Mouse (Mus musculus): ENCODE results near the gene Btbd9. TPM values are rescaled to one million over a fixed set of nuclear protein-coding genes. Genes with fewer than 3 reads are reported as not detected.

Gene Btbd9
- polyA plus RNA-seq, 1 experiment from 2014 or later, result 40.9 TPM

GRCm38 (mm10) chr17:30199374-30200247, 376.7 kb downstream of the Btbd9 start:
- Histone ChIP-seq H3K36me3 (ENCODE audit: control insufficient read depth, insufficient read depth, low read length) (peaks cover 5% of the 10 kb centered on the region; the same call in 1 of the 2 replicates), H3K4me2 (ENCODE audit: low read length) (no peak overlapping the region; the same call in 1 of the 2 replicates), H3K4me1 (ENCODE audit: control insufficient read depth in 2 of 2, insufficient read depth in 2 of 2, low read length in 2 of 2) (peaks cover 82 to 98% of the 10 kb centered on the region in 2 experiments), H3K27ac (replicated peaks in 1 of 2; ENCODE audit: control insufficient read depth in 1 of 2, insufficient read depth in 1 of 2, low read depth in 2 of 2, low read length in 2 of 2) (peak overlapping the region; percentile 51 to 85), H3K9ac (ENCODE audit: low read length) (peak overlapping the region; percentile 44), H3K4me3 (ENCODE audit: control insufficient read depth in 1 of 2, insufficient read depth in 1 of 2, low read depth in 1 of 2, low read length in 2 of 2) (no peak overlapping the region), H3K27me3 (ENCODE audit: control insufficient read depth, insufficient read depth, low read length) (no peaks in the 10 kb centered on the region), H3K9me3 (ENCODE audit: control insufficient read depth, low read length) (no peaks in the 10 kb centered on the region)
- no peak for ATAC-seq (ENCODE audit: insufficient number of reproducible peaks, insufficient read depth, low FRiP score, low read depth)
- WGBS, result 38% methylated on average over 13 of the region's 13 CpGs

- no peaks in the 10 kb centered on the region for H3K9me3 ChIP-seq (ENCODE audit: control insufficient read depth, low read length)
- peaks cover 75 to 98% of the 10 kb centered on the region in 2 experiments for H3K4me1 ChIP-seq (ENCODE audit: control insufficient read depth in 2 of 2, insufficient read depth in 2 of 2, low read length in 2 of 2)
- no peak overlapping the region for H3K4me3 ChIP-seq (ENCODE audit: control insufficient read depth in 1 of 2, insufficient read depth in 1 of 2, low read depth in 1 of 2, low read length in 2 of 2)
- ATAC-seq (ENCODE audit: insufficient number of reproducible peaks, insufficient read depth, low FRiP score, low read depth), result peak; percentile 28; the same call in 1 of the 2 replicates
- H3K9ac ChIP-seq (ENCODE audit: low read length), result no peak overlapping the region; the same call in none of the 2 replicates
- H3K27ac ChIP-seq (replicated peaks in 1 of 2; ENCODE audit: control insufficient read depth in 1 of 2, insufficient read depth in 1 of 2, low read depth in 2 of 2, low read length in 2 of 2), result peak overlapping the region; percentile 51 to 85
- peak overlapping the region; percentile 29 for H3K4me2 ChIP-seq (ENCODE audit: low read length)
- 12% methylated on average over 10 of the region's 10 CpGs for WGBS
- H3K36me3 ChIP-seq (ENCODE audit: control insufficient read depth, insufficient read depth, low read length), result peaks cover 6% of the 10 kb centered on the region; the same call in 1 of the 2 replicates
- no peaks in the 10 kb centered on the region for H3K27me3 ChIP-seq (ENCODE audit: control insufficient read depth, insufficient read depth, low read length)
Observed at GRCm38 (mm10) chr17:30198422-30198821, 377.9 kb downstream of the Btbd9 start.

- Histone ChIP-seq H3K9me3 (ENCODE audit: control insufficient read depth, low read length) (no peaks in the 10 kb centered on the region), H3K4me1 (ENCODE audit: control insufficient read depth in 2 of 2, insufficient read depth in 2 of 2, low read length in 2 of 2) (peaks cover 74 to 97% of the 10 kb centered on the region in 2 experiments), H3K36me3 (ENCODE audit: control insufficient read depth, insufficient read depth, low read length) (peaks cover 13% of the 10 kb centered on the region), H3K27ac (replicated peaks in 1 of 2; ENCODE audit: control insufficient read depth in 1 of 2, insufficient read depth in 1 of 2, low read depth in 2 of 2, low read length in 2 of 2) (peak overlapping the region; percentile 85 to 94), H3K4me3 (ENCODE audit: control insufficient read depth in 1 of 2, insufficient read depth in 1 of 2, low read depth in 1 of 2, low read length in 2 of 2) (no peak overlapping the region), H3K27me3 (ENCODE audit: control insufficient read depth, insufficient read depth, low read length) (no peaks in the 10 kb centered on the region), H3K4me2 (ENCODE audit: low read length) (peak overlapping the region; percentile 36), H3K9ac (ENCODE audit: low read length) (peak overlapping the region; percentile 25)
- no peak for ATAC-seq (ENCODE audit: insufficient number of reproducible peaks, insufficient read depth, low FRiP score, low read depth)
- 41% methylated on average over 12 of the region's 12 CpGs for WGBS
Observed at GRCm38 (mm10) chr17:30197280-30198030, 378.8 kb downstream of the Btbd9 start.

GRCm38 (mm10) chr17:30196401-30197279, 379.6 kb downstream of the Btbd9 start:
- Histone ChIP-seq H3K9ac (ENCODE audit: low read length) (peak overlapping the region; percentile 56), H3K9me3 (ENCODE audit: control insufficient read depth, low read length) (no peaks in the 10 kb centered on the region), H3K27ac (replicated peaks in 1 of 2; ENCODE audit: control insufficient read depth in 1 of 2, insufficient read depth in 1 of 2, low read depth in 2 of 2, low read length in 2 of 2) (peak overlapping the region; percentile 85 to 94), H3K4me2 (ENCODE audit: low read length) (peak overlapping the region; percentile 36), H3K4me3 (ENCODE audit: control insufficient read depth in 1 of 2, insufficient read depth in 1 of 2, low read depth in 1 of 2, low read length in 2 of 2) (no peak overlapping the region), H3K36me3 (ENCODE audit: control insufficient read depth, insufficient read depth, low read length) (peaks cover 15% of the 10 kb centered on the region), H3K27me3 (ENCODE audit: control insufficient read depth, insufficient read depth, low read length) (no peaks in the 10 kb centered on the region), H3K4me1 (ENCODE audit: control insufficient read depth in 2 of 2, insufficient read depth in 2 of 2, low read length in 2 of 2) (peaks cover 70 to 98% of the 10 kb centered on the region in 2 experiments)
- WGBS, result 34% methylated on average over 17 of the region's 17 CpGs
- peak; percentile 57 for ATAC-seq (ENCODE audit: insufficient number of reproducible peaks, insufficient read depth, low FRiP score, low read depth)

- Histone ChIP-seq H3K4me2 (ENCODE audit: low read length) (0 out of 2 replicates have a peak overlapping the region, but pooled peaks have one; percentile 1), H3K36me3 (ENCODE audit: control insufficient read depth, insufficient read depth, low read length) (peaks cover 15% of the 10 kb centered on the region), H3K4me1 (ENCODE audit: control insufficient read depth in 2 of 2, insufficient read depth in 2 of 2, low read length in 2 of 2) (peaks cover 65 to 96% of the 10 kb centered on the region in 2 experiments), H3K9me3 (ENCODE audit: control insufficient read depth, low read length) (no peaks in the 10 kb centered on the region), H3K27ac (replicated peaks in 1 of 2; ENCODE audit: control insufficient read depth in 1 of 2, insufficient read depth in 1 of 2, low read depth in 2 of 2, low read length in 2 of 2) (peak overlapping the region; percentile 75 to 85), H3K9ac (ENCODE audit: low read length) (peak overlapping the region; percentile 56), H3K4me3 (ENCODE audit: control insufficient read depth in 1 of 2, insufficient read depth in 1 of 2, low read depth in 1 of 2, low read length in 2 of 2) (no peak overlapping the region), H3K27me3 (ENCODE audit: control insufficient read depth, insufficient read depth, low read length) (no peaks in the 10 kb centered on the region)
- WGBS, result 38% methylated on average over 13 of the region's 21 CpGs
- ATAC-seq (ENCODE audit: insufficient number of reproducible peaks, insufficient read depth, low FRiP score, low read depth), result no peak
Observed at GRCm38 (mm10) chr17:30195591-30196183, 380.6 kb downstream of the Btbd9 start.

- peaks cover 15% of the 10 kb centered on the region for H3K36me3 ChIP-seq (ENCODE audit: control insufficient read depth, insufficient read depth, low read length)
- H3K4me3 ChIP-seq (ENCODE audit: control insufficient read depth in 1 of 2, insufficient read depth in 1 of 2, low read depth in 1 of 2, low read length in 2 of 2), result no peak overlapping the region
- peak overlapping the region; percentile 75 to 85 for H3K27ac ChIP-seq (replicated peaks in 1 of 2; ENCODE audit: control insufficient read depth in 1 of 2, insufficient read depth in 1 of 2, low read depth in 2 of 2, low read length in 2 of 2)
- no peaks in the 10 kb centered on the region for H3K27me3 ChIP-seq (ENCODE audit: control insufficient read depth, insufficient read depth, low read length)
- no peaks in the 10 kb centered on the region for H3K9me3 ChIP-seq (ENCODE audit: control insufficient read depth, low read length)
- ATAC-seq (ENCODE audit: insufficient number of reproducible peaks, insufficient read depth, low FRiP score, low read depth), result no peak
- no peak overlapping the region for H3K4me2 ChIP-seq (ENCODE audit: low read length)
- peaks cover 62 to 96% of the 10 kb centered on the region in 2 experiments for H3K4me1 ChIP-seq (ENCODE audit: control insufficient read depth in 2 of 2, insufficient read depth in 2 of 2, low read length in 2 of 2)
- H3K9ac ChIP-seq (ENCODE audit: low read length), result peak overlapping the region; percentile 56
- whole genome bisulfite sequencing, result 49% methylated on average over 11 of the region's 11 CpGs
Observed at GRCm38 (mm10) chr17:30194629-30195445, 381.5 kb downstream of the Btbd9 start.

All from heart, embryonic 14.5 days (tissue).